Mouse (Mus musculus) hindbrain, embryonic 13.5 days (tissue): Measurements from ENCODE around the gene Smg1. TPM values are rescaled to one million over a fixed set of nuclear protein-coding genes. Genes with fewer than 3 reads are reported as not detected.
A peak's percentile ranks its signal among the peaks of the same experiment; 100 is the strongest.

Experiments
- ATAC-seq: fragments of 200-750 bp; cut with Nextera tagmentation; 2 replicates; pipeline ENCODE4 v1.8.0; 2017; ENCODE audit warnings: moderate TSS enrichment; ENCODE audit not compliant: low FRiP score
- H3K27ac ChIP-seq: fragments of 300-500 bp; sonication (generic); 2 replicates; pipeline ENCODE4 v1.5.1; 2015; ENCODE audit warnings: inconsistent platforms, mild to moderate bottlenecking, moderate library complexity
- H3K27me3 ChIP-seq: fragments of 300-500 bp; sonication (generic); 2 replicates; pipeline ENCODE4 v1.6.1; 2015; ENCODE audit warnings: mild to moderate bottlenecking, inconsistent platforms
- H3K36me3 ChIP-seq: fragments of 300-500 bp; sonication (generic); 2 replicates; pipeline ENCODE4 v1.6.1; 2015; ENCODE audit warnings: mild to moderate bottlenecking, inconsistent platforms
- H3K4me1 ChIP-seq: fragments of 300-500 bp; sonication (generic); replicated peaks from 2 replicates; pipeline ENCODE4 v1.6.1; 2015; ENCODE audit warnings: inconsistent platforms
- H3K4me2 ChIP-seq: fragments of 300-500 bp; sonication (generic); 2 replicates; pipeline ENCODE4 v1.6.1; 2015; ENCODE audit warnings: inconsistent platforms, mild to moderate bottlenecking, moderate library complexity
- H3K4me3 ChIP-seq: fragments of 300-500 bp; sonication (generic); 2 replicates; pipeline ENCODE4 v1.5.1; 2015; ENCODE audit warnings: mild to moderate bottlenecking, inconsistent platforms
- H3K9ac ChIP-seq: fragments of 300-500 bp; sonication (generic); 2 replicates; pipeline ENCODE4 v1.6.1; 2015; ENCODE audit warnings: mild to moderate bottlenecking, inconsistent platforms
- H3K9me3 ChIP-seq: fragments of 300-500 bp; sonication (generic); 2 replicates; pipeline ENCODE4 v1.6.1; 2016; ENCODE audit warnings: inconsistent platforms
- WGBS: fragments of 180-500 bp; shearing (Covaris S2); methylation state at CpG from one replicate; pipeline ENCODE4 v1.1.7; 2015; 5-methylcytosine and 5-hydroxymethylcytosine counted together
- polyA plus RNA-seq: library from polyadenylated mRNA; unstranded; fragments of >200 nt; fragmentation: Nextera tagmentation; extraction: Ambion mirVana; gene quantifications from 2 replicates; pipeline ENCODE4 v1.2.1, GENCODE M21; 2015

Smg1 gene
- polyA plus RNA-seq, 1 experiment from 2014 or later = 21.5 TPM

DNA sequence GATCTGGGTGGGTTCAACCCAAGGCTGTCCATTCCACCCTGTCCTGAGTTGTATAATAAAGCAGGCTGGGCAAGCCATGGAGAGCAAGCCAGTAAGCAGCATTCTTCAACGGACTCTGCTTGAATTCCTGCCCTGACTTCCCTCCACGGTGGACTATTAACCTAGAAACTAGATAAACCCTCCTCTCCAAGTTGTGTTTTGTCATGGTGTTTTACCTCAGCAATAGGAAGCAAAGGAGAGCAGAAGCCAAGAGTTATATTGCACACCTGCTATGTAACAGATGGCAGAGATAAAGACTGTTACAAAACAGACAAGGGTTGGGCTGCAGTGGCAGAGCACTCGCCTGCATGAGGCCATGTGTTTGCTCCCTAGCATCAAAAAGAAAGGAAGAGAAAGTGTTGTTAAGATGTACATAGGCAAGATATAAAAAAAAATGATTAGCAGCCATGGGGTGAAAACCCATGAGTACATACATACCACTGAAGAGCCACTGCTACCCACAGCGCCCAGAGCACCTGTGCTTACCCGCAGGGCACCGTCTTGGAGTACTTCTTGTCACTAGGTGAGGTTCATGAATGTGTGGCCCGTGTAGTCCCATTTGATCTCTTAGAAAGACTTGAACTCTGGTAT, 16.3 kb upstream of the Smg1 start:
- Histone ChIP-seq H3K9ac (no peak overlapping the region), H3K27ac (no peak overlapping the region), H3K27me3 (no peaks in the 10 kb centered on the region), H3K36me3 (no peaks in the 10 kb centered on the region), H3K4me3 (no peak overlapping the region), H3K4me1 (no peaks in the 10 kb centered on the region; the same call in 1 of the 2 replicates), H3K4me2 (no peak overlapping the region), H3K9me3 (no peaks in the 10 kb centered on the region)
- WGBS = 86% methylated on average over 7 of the region's 7 CpGs
- no peak for ATAC-seq

DNA sequence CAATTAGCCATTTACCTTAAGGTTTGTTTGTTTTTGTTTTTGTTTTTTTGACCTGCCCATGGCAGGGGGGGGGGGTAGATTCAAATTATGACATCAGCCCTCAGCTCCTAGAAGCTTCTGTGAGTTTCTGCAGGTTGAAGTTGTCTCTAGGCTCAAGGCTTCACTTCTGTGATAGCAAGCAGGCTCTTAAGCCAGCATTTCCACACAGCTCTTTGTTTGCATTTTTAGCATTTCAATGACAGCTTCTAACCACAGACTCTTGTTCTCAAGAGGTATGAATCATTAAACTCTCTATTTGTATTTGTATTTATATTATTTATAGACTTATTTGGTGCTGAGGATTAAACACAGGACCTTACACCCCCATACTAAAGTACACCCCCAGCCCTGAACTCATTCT, 15.0 kb upstream of the Smg1 start:
- Histone ChIP-seq H3K4me1 (peaks cover 8% of the 10 kb centered on the region), H3K9ac (no peak overlapping the region), H3K4me2 (no peak overlapping the region), H3K27ac (no peak overlapping the region), H3K27me3 (no peaks in the 10 kb centered on the region), H3K9me3 (no peaks in the 10 kb centered on the region), H3K4me3 (no peak overlapping the region), H3K36me3 (no peaks in the 10 kb centered on the region)
- no peak for ATAC-seq

DNA sequence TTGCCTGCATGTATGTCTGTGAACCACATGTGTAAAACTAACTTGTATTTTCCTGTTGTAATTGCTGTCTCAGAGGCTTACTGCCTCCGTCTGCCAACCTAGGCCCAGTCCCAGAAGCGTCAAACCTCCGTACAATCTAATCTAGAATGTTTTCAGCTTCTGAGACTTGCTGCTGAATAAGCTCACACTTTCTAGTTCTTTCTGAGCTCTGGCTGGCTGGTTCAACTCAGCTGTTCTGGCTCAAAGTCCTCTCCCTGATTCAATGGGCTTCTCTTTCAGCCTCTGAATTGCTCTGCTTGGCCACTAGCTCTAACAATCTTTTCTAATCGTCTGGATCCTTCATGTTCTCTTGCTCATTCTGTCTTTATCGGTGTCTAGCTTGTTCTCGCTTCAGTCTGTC, 13.3 kb upstream of the Smg1 start:
- Histone ChIP-seq H3K4me1 (peaks cover 8% of the 10 kb centered on the region), H3K36me3 (no peaks in the 10 kb centered on the region), H3K9me3 (no peaks in the 10 kb centered on the region), H3K9ac (no peak overlapping the region), H3K27ac (no peak overlapping the region), H3K4me2 (no peak overlapping the region), H3K4me3 (no peak overlapping the region), H3K27me3 (no peaks in the 10 kb centered on the region)
- no peak for ATAC-seq
- 87% methylated on average over 6 of the region's 6 CpGs for WGBS

- ATAC-seq = peak; percentile 24; the same call in 1 of the 2 replicates
- Histone ChIP-seq H3K27ac (peak overlapping the region; percentile 56), H3K4me2 (no peak overlapping the region), H3K4me1 (peaks cover 8% of the 10 kb centered on the region), H3K36me3 (no peaks in the 10 kb centered on the region), H3K4me3 (no peak overlapping the region), H3K9ac (no peak overlapping the region), H3K9me3 (no peaks in the 10 kb centered on the region), H3K27me3 (no peaks in the 10 kb centered on the region)
- WGBS = 35% methylated on average over 8 of the region's 8 CpGs
Measured at GRCm38 (mm10) chr7:118254460-118254859, 11.0 kb upstream of the Smg1 start.

DNA sequence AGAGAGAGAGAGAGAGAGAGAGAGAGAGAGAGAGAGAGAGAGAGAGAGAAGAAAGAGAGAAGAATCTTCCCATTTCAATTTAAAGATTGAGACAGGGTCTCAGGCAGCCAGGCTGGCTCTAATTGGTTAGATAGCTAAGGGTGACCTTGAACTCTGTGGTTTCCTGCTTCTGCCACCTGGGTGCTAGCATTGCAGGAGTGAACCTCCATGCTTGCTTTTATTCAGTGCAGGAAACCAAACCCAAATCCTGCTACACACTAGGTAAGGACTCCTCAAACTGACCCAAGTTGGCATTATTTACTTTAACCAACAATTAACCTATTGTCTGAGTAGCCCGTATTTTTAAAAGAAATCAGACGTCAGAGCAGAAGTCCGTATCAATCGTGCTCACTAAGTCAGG, 10.5 kb upstream of the Smg1 start:
- no peak overlapping the region for H3K4me3 ChIP-seq
- ATAC-seq = no peak
- H3K9me3 ChIP-seq = no peaks in the 10 kb centered on the region
- no peak overlapping the region for H3K4me2 ChIP-seq
- no peaks in the 10 kb centered on the region for H3K27me3 ChIP-seq
- WGBS = 46% methylated on average over 4 of the region's 4 CpGs
- H3K27ac ChIP-seq = peak overlapping the region; percentile 56
- no peaks in the 10 kb centered on the region for H3K36me3 ChIP-seq
- H3K9ac ChIP-seq = no peak overlapping the region
- peaks cover 8% of the 10 kb centered on the region for H3K4me1 ChIP-seq

GRCm38 (mm10) chr7:118252979-118253378, 9.5 kb upstream of the Smg1 start:
- Histone ChIP-seq H3K4me2 (no peak overlapping the region), H3K27ac (no peak overlapping the region), H3K9me3 (no peaks in the 10 kb centered on the region), H3K27me3 (no peaks in the 10 kb centered on the region), H3K4me3 (no peak overlapping the region), H3K9ac (no peak overlapping the region), H3K36me3 (no peaks in the 10 kb centered on the region), H3K4me1 (peaks cover 8% of the 10 kb centered on the region)
- ATAC-seq = no peak
- 78% methylated on average over 3 of the region's 3 CpGs for WGBS

GRCm38 (mm10) chr7:118252349-118252748, 8.9 kb upstream of the Smg1 start:
- no peak for ATAC-seq
- no peaks in the 10 kb centered on the region for H3K9me3 ChIP-seq
- peaks cover 8% of the 10 kb centered on the region for H3K4me1 ChIP-seq
- no peak overlapping the region for H3K4me3 ChIP-seq
- no peak overlapping the region for H3K27ac ChIP-seq
- no peaks in the 10 kb centered on the region for H3K27me3 ChIP-seq
- no peaks in the 10 kb centered on the region for H3K36me3 ChIP-seq
- no peak overlapping the region for H3K9ac ChIP-seq
- WGBS = 38% methylated on average over 4 of the region's 4 CpGs
- no peak overlapping the region for H3K4me2 ChIP-seq

DNA sequence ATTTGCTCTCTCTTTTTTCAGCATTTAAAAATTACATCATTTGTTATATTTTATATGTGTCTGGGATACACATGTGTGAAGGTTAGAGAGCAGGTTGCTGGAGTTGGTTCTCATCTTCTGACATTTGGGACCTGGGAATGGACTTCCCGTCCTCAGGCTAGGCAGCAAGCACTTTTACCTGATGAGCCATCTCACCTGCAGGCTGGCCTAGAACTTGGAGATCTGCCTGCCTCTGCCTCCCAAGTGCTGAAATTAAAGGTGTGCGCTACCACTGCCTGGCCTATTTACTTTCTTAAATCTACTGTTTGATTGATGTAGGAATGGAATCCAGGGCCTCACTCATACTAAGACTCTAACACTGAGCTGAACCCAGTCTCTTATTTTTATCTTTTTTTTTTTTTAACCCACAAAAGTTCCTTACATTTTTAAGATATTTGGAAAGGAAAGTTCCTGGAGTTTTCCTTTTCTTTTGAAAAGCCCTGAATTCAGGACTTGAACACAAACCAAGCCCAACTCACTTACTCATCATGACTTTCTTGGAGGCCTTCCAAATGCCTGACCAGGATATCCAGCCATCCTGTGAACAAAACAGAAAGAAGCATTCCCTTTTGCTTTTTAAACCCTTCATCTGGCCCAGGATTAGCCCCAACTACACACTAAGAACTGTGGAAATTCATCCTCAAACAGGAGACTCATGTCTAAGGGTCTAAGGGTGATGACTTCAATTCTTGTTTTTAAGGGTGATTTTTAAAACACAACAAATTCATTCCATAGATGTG, 8.1 kb upstream of the Smg1 start:
- Histone ChIP-seq H3K4me3 (no peak overlapping the region), H3K4me1 (peaks cover 8% of the 10 kb centered on the region), H3K9me3 (no peaks in the 10 kb centered on the region), H3K9ac (no peak overlapping the region), H3K27ac (no peak overlapping the region), H3K4me2 (no peak overlapping the region), H3K27me3 (no peaks in the 10 kb centered on the region), H3K36me3 (no peaks in the 10 kb centered on the region)
- ATAC-seq = no peak
- 96% methylated on average over 2 of the region's 2 CpGs for WGBS

DNA sequence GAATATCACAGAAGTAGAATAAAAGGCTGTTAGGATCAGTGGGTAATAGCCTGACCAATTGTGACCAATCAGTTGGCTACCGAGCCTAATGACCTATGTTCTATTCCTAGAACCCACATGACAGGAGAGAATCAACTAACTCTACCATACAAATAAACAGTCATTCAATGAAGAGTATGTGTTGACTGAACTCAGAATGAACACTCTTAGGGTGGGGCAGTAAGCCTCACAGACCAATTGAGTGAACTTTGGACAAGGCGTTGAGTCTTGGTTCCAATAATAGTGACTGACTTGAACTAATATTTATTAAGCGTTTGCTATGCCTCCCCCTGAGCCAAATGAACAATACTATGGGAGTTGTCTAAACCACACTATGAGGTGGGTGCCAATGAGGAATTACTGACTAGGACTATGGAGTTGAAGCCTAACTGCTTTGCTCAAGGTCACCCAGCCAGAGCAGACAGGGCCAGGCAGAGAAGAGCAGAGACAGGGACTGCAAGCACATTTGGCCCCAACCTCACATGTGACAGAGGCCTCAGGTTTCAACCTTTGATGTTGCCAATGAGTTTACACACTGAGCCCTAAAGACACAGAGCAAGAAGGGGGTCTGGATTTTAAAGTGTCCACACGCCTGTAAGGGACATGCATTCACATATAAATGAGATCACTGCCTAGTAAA, 7.2 kb upstream of the Smg1 start:
- Histone ChIP-seq H3K27me3 (no peaks in the 10 kb centered on the region), H3K4me3 (no peak overlapping the region), H3K36me3 (no peaks in the 10 kb centered on the region), H3K4me2 (no peak overlapping the region), H3K4me1 (peaks cover 8% of the 10 kb centered on the region), H3K9ac (no peak overlapping the region), H3K9me3 (no peaks in the 10 kb centered on the region), H3K27ac (no peak overlapping the region)
- no peak for ATAC-seq
- WGBS = 88% methylated on average over 4 of the region's 4 CpGs

GRCm38 (mm10) chr7:118249563-118249962, 6.1 kb upstream of the Smg1 start:
- H3K9ac ChIP-seq = no peak overlapping the region

DNA sequence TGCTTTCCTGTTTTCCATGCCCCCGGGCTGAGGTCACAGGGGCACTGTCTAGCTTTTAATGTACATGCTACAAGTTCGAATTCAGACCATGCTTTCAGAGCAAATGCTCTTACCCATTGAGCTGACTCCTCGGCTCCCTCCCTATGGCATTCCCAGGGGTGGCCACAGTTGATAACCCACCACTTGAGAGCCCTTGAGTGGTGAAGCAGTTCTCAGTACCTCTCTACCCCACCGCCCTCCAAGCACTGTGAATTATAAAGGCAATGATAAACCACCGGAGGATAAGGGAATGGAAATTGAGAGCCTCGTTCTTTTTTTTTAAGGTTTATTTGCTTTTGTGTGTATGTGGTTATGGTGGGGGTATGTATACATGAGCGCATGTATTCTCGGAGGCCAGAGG, 4.6 kb upstream of the Smg1 start:
- 90% methylated on average over 8 of the region's 8 CpGs for WGBS
- H3K4me2 ChIP-seq = no peak overlapping the region
- no peaks in the 10 kb centered on the region for H3K4me1 ChIP-seq
- H3K9me3 ChIP-seq = no peaks in the 10 kb centered on the region
- no peak overlapping the region for H3K9ac ChIP-seq
- ATAC-seq = no peak
- H3K4me3 ChIP-seq = no peak overlapping the region
- H3K36me3 ChIP-seq = no peaks in the 10 kb centered on the region
- H3K27me3 ChIP-seq = no peaks in the 10 kb centered on the region
- no peak overlapping the region for H3K27ac ChIP-seq

More at GRCm38 (mm10) chr7:118249563-118249962, 6.1 kb upstream of the Smg1 start:
- Histone ChIP-seq H3K9me3 (no peaks in the 10 kb centered on the region), H3K36me3 (no peaks in the 10 kb centered on the region), H3K27ac (no peak overlapping the region), H3K27me3 (no peaks in the 10 kb centered on the region), H3K4me3 (no peak overlapping the region), H3K4me1 (peaks cover 6% of the 10 kb centered on the region), H3K4me2 (no peak overlapping the region)
- no peak for ATAC-seq
- WGBS = 89% methylated on average over 2 of the region's 2 CpGs

DNA sequence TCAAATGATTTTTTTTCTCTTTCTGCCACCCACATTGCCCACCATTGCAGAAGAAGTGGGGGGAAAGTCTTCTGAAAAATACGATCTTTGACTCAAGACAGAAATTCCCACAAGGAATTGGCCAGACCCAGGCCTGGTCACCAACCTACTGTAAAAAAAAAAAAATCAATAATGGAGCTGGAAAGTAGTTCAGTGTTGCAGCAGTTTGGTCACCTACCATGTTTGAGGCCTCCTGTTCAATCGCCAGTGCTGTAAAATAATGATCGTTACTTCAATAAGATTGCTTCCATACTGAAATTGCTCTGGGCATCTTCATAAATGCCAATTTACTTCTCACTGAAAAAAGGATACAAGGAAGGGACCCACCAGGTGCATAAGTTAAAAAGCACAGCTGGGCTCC, 1.8 kb upstream of the Smg1 start:
- Histone ChIP-seq H3K4me3 (no peak overlapping the region), H3K27me3 (no peaks in the 10 kb centered on the region), H3K36me3 (no peaks in the 10 kb centered on the region), H3K4me2 (no peak overlapping the region), H3K4me1 (peaks cover 19% of the 10 kb centered on the region), H3K9ac (no peak overlapping the region), H3K9me3 (no peaks in the 10 kb centered on the region), H3K27ac (no peak overlapping the region)
- WGBS = 98% methylated on average over 3 of the region's 3 CpGs
- no peak for ATAC-seq
